Mouse (Mus musculus) midbrain, embryonic 11.5 days (tissue): ENCODE data around the gene Rnf34. TPM values are rescaled to one million over a fixed set of nuclear protein-coding genes. Genes with fewer than 3 reads are reported as not detected.

Source experiments
- ATAC-seq: fragments of 200-750 bp; cut with Nextera tagmentation; 2 replicates; pipeline ENCODE4 v1.8.0; 2017; ENCODE audit warnings: moderate TSS enrichment, moderate library complexity; ENCODE audit not compliant: low FRiP score
- DNase-seq: peaks from one replicate; pipeline ENCODE4 v3.0.0; 2015; ENCODE audit warnings: low spot score; ENCODE audit errors: missing footprints
- H3K27ac ChIP-seq: fragments of 300-500 bp; sonication (generic); 2 replicates; pipeline ENCODE4 v1.5.1; 2014; ENCODE audit warnings: low read depth, low read length
- H3K27me3 ChIP-seq: fragments of 300-500 bp; sonication (generic); 2 replicates; pipeline ENCODE4 v1.6.1; 2014; ENCODE audit warnings: mild to moderate bottlenecking, low read length, moderate library complexity, mixed read lengths; ENCODE audit not compliant: control insufficient read depth, insufficient read depth
- H3K36me3 ChIP-seq: fragments of 300-500 bp; sonication (generic); 2 replicates; pipeline ENCODE4 v1.6.1; 2014; ENCODE audit warnings: mild to moderate bottlenecking, low read length, moderate library complexity, mixed read lengths; ENCODE audit not compliant: control insufficient read depth, insufficient read depth
- H3K4me1 ChIP-seq: fragments of 300-500 bp; sonication (generic); 2 replicates; pipeline ENCODE4 v1.6.1; 2014; ENCODE audit warnings: low read length; ENCODE audit not compliant: control insufficient read depth, insufficient read depth
- H3K4me2 ChIP-seq: fragments of 300-500 bp; sonication (generic); 2 replicates; pipeline ENCODE4 v1.6.1; 2014; ENCODE audit warnings: mild to moderate bottlenecking, moderate library complexity
- H3K4me3 ChIP-seq: fragments of 300-500 bp; sonication (generic); 2 replicates; pipeline ENCODE4 v1.5.1; 2014; ENCODE audit warnings: low read depth, low read length
- H3K9ac ChIP-seq: fragments of 300-500 bp; sonication (generic); 2 replicates; pipeline ENCODE4 v1.6.1; 2014; ENCODE audit warnings: low read length
- H3K9me3 ChIP-seq: fragments of 300-500 bp; sonication (generic); 2 replicates; pipeline ENCODE4 v1.6.1; 2016; ENCODE audit warnings: low read length; ENCODE audit not compliant: control insufficient read depth
- WGBS: fragments of 180-500 bp; shearing (Covaris S2); extraction: QIAGEN DNeasy Blood & Tissue Kit; methylation state at CpG from one replicate; pipeline ENCODE4 v1.1.7; 2014; 5-methylcytosine and 5-hydroxymethylcytosine counted together
- polyA plus RNA-seq: library from polyadenylated mRNA; unstranded; fragments of >200 nt; fragmentation: Nextera tagmentation; extraction: Ambion mirVana; gene quantifications from 2 replicates; pipeline ENCODE4 v1.2.1, GENCODE M21; 2014

Rnf34 gene
- polyA plus RNA-seq, 1 experiment from 2014 or later, result 54.9 TPM

DNA sequence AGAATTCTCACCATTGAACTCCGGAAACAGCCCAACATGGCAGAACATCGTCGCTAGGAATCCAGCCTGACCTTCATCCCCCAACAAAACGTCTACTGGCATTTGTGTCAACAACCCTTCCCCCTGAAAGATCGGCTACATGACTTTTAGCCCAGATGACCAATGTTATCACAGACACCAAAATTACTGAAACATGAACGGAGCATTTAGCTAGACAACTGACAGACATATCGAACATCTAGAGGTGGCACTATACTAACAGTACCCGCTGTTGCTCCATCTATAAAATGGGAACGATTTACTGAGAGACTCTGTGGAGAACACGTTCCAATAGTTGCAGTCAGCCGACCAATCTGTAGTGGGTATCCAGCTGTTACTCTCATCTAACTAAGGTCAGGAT is 51.3 kb downstream of the Rnf34 start:
- DNase-seq (no peak), ATAC-seq (no peak)
- no peak overlapping the region for H3K27ac ChIP-seq
- peak overlapping the region; percentile 73 for H3K4me2 ChIP-seq
- peaks cover 18% of the 10 kb centered on the region for H3K4me1 ChIP-seq
- H3K27me3 ChIP-seq, result no peaks in the 10 kb centered on the region
- peak overlapping the region; percentile 95 for H3K9ac ChIP-seq
- no peaks in the 10 kb centered on the region for H3K36me3 ChIP-seq
- peak overlapping the region; percentile 89; the same call in 1 of the 2 replicates for H3K4me3 ChIP-seq
- WGBS, result 54% methylated on average over 11 of the region's 11 CpGs
- no peaks in the 10 kb centered on the region for H3K9me3 ChIP-seq

DNA sequence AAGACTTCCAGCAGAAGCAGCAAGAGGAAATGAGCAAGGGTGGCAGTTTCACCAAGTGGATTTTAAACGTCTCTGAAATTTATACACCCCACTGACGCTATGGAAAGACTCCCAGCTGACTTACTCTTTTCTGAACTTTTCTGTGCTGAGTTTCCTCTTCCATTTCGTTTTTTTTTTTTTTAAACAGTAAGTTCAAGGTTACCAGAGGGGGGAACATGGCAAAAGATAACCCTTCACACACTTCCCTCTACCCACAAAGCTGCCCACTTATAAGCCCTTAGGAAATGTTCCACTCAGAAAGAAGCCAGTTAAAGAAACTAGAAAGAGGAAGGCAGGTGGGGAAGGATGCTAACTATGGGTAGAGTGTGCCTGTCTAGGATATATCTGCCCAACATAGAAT is 51.8 kb downstream of the Rnf34 start:
- H3K27ac ChIP-seq, result no peak overlapping the region
- no peak for DNase-seq
- 65% methylated on average over 3 of the region's 3 CpGs for WGBS
- H3K27me3 ChIP-seq, result no peaks in the 10 kb centered on the region
- no peak for ATAC-seq
- H3K4me2 ChIP-seq, result no peak overlapping the region
- no peaks in the 10 kb centered on the region for H3K9me3 ChIP-seq
- H3K9ac ChIP-seq, result no peak overlapping the region
- H3K4me1 ChIP-seq, result peaks cover 18% of the 10 kb centered on the region
- no peak overlapping the region for H3K4me3 ChIP-seq
- no peaks in the 10 kb centered on the region for H3K36me3 ChIP-seq

DNA sequence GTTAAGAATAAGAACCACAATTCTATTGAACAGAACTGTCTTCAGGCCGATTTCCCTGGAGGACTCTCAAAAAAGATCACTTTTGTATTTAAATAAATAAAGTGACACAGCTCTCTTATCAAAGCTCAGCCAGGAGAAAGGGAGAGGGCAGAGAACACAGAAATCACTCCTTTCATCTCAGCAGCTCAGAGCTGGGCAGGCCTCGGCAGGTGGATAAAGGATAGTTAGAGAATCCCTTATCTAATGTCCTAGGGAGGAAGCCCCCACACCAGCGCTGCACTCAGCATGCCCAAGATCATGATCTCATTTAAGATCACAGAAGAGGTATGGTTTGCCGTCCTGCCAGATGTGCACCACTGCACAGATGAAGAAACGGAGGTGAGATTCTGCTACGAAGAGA is 52.4 kb downstream of the Rnf34 start:
- H3K27me3 ChIP-seq, result no peaks in the 10 kb centered on the region
- H3K4me3 ChIP-seq, result no peak overlapping the region
- no peak overlapping the region for H3K27ac ChIP-seq
- no peak overlapping the region for H3K9ac ChIP-seq
- H3K36me3 ChIP-seq, result no peaks in the 10 kb centered on the region
- H3K9me3 ChIP-seq, result no peaks in the 10 kb centered on the region
- 77% methylated on average over 6 of the region's 6 CpGs for WGBS
- ATAC-seq (no peak), DNase-seq (no peak)
- H3K4me2 ChIP-seq, result no peak overlapping the region
- H3K4me1 ChIP-seq, result peaks cover 18% of the 10 kb centered on the region

DNA sequence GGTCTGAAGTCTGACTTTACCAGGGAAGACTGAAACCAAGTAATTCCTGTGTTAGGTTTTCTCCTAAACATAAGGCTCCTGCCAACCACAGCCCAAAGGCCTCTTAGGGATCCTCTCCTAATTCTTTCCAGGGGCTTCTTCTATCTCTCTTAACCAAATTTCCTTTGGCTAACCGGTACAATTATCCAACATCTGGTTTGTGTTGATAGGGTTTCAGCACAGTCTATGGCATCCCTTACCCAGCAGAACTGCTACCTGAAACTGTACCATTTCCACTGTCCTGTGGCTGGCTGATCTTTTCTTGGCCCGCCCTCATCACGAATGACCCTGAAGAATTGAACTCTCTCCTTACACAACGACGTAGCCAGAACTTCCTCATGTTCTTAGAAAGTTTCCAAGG is 53.3 kb downstream of the Rnf34 start:
- Histone ChIP-seq H3K4me2 (no peak overlapping the region), H3K4me1 (peaks cover 12% of the 10 kb centered on the region), H3K9me3 (no peaks in the 10 kb centered on the region), H3K27me3 (no peaks in the 10 kb centered on the region), H3K9ac (no peak overlapping the region), H3K27ac (no peak overlapping the region), H3K36me3 (no peaks in the 10 kb centered on the region), H3K4me3 (no peak overlapping the region)
- WGBS, result 77% methylated on average over 5 of the region's 5 CpGs
- ATAC-seq, result no peak
- DNase-seq, result no peak

DNA sequence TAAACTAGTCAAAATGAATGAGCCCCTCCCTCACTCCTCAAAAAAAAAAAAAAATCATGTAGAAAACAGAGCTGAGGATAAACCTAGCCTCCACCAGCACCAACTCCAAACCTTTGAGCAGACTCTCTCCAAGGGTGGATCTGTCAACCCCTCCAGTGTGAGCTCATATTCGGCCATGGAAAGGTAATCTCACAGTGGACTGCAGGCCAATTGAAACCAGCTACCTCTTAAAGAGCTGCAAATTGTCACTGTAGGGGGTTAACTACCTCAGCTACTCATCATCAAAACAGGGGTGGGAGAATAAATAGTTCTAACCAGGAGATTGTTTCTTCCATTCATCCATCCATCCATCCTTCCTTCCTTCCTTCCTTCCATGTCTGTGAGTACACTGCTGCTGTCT is 57.3 kb downstream of the Rnf34 start:
- Histone ChIP-seq H3K9me3 (no peaks in the 10 kb centered on the region), H3K9ac (no peak overlapping the region), H3K4me1 (no peaks in the 10 kb centered on the region), H3K27ac (no peak overlapping the region), H3K4me3 (no peak overlapping the region), H3K27me3 (no peaks in the 10 kb centered on the region), H3K36me3 (no peaks in the 10 kb centered on the region), H3K4me2 (no peak overlapping the region)
- ATAC-seq, result no peak
- no peak for DNase-seq
- 97% methylated on average over 1 of the region's 1 CpGs for WGBS

DNA sequence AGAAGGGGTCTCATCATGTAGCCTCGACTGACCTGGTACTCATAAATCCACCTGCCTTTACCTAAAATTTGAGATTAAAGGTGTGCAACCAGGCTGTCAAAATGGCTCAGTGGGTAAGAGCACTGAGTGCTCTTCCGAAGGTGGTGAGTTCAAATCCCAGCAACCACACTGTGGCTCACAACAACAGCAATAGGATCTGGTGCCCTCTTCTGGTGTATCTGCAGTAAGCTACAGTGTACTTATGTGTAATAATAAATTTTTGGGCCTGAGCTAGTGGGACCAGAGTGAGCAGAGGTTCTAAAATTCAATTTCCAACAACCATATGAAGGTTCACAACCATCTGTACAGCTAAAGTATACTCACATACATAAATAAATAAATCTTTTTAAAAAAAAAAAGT is 58.2 kb downstream of the Rnf34 start:
- Histone ChIP-seq H3K9ac (no peak overlapping the region), H3K36me3 (no peaks in the 10 kb centered on the region), H3K4me1 (no peaks in the 10 kb centered on the region), H3K4me2 (no peak overlapping the region), H3K27ac (no peak overlapping the region), H3K4me3 (no peak overlapping the region), H3K9me3 (no peaks in the 10 kb centered on the region), H3K27me3 (no peaks in the 10 kb centered on the region)
- no peak for DNase-seq
- ATAC-seq, result no peak
- 93% methylated on average over 2 of the region's 2 CpGs for WGBS

DNA sequence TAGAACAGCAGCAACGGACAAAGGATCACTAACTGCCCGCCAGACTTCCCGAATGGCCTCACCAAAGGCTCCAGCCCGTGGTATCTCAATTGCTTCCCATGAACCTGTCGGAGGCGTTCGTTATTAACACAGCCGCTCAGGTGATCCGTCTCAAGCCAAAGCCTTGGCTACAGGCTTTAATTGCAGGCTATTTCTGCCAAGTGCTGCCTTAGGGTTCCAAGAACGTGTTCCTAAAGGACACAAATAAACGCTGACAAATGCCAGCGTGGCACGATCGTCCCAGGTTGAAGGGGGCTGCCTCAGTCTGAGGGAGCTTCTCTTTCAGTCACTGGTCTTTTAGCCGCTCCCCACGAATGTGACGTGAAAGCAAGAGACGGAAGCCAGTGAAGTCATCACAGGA is 59.6 kb downstream of the Rnf34 start:
- Histone ChIP-seq H3K36me3 (no peaks in the 10 kb centered on the region), H3K4me3 (no peak overlapping the region), H3K9ac (no peak overlapping the region), H3K9me3 (no peaks in the 10 kb centered on the region), H3K27ac (no peak overlapping the region), H3K27me3 (no peaks in the 10 kb centered on the region), H3K4me1 (no peaks in the 10 kb centered on the region), H3K4me2 (no peak overlapping the region)
- DNase-seq (no peak), ATAC-seq (no peak)
- 90% methylated on average over 18 of the region's 18 CpGs for WGBS

DNA sequence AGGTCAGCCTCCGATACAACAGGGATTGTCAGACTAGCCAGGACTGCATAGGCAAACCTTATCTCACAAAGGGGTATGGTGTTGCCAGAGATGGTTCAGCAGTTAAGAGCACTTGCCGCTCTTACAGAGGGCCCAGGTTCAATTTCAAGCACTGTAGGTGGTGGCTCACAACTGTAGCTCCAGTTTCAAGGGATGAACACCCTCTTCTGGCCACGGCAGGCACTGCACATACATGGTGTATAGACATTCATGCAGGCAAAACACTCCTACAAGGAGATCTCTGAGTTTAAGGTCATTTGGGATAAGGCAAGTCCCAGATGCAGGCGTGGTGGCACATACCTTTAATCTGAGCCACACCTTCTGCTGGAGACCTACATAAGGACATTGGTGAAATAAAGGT is 63.0 kb downstream of the Rnf34 start:
- H3K9ac ChIP-seq, result no peak overlapping the region
- H3K4me1 ChIP-seq, result no peaks in the 10 kb centered on the region
- ATAC-seq (no peak), DNase-seq (no peak)
- H3K27me3 ChIP-seq, result no peaks in the 10 kb centered on the region
- WGBS, result 89% methylated on average over 4 of the region's 4 CpGs
- H3K4me2 ChIP-seq, result no peak overlapping the region
- H3K4me3 ChIP-seq, result no peak overlapping the region
- H3K9me3 ChIP-seq, result no peaks in the 10 kb centered on the region
- no peaks in the 10 kb centered on the region for H3K36me3 ChIP-seq
- no peak overlapping the region for H3K27ac ChIP-seq

DNA sequence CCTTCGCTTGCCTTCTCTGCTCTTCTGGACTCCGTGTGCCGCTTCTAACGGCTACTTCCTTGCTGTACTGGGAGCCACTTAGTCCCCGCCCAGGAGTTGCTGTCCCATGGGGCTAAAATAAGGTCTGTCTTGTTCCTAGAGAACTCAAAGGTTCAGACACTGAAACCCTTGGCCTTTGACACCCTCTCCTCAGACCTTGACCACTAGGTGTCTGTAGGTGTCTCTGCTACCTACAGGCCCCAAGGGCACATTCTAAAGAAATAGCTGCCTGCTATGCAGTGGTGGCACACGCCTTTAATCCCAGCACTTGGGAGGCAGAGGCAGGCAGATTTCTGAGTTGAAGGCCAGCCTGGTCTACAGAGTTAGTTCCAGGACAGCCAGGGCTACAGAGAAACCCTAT is 66.3 kb downstream of the Rnf34 start:
- no peaks in the 10 kb centered on the region for H3K9me3 ChIP-seq
- 91% methylated on average over 6 of the region's 6 CpGs for WGBS
- ATAC-seq, result no peak
- no peak overlapping the region for H3K4me2 ChIP-seq
- no peaks in the 10 kb centered on the region for H3K27me3 ChIP-seq
- H3K36me3 ChIP-seq, result no peaks in the 10 kb centered on the region
- H3K4me3 ChIP-seq, result no peak overlapping the region
- no peak overlapping the region for H3K27ac ChIP-seq
- H3K9ac ChIP-seq, result no peak overlapping the region
- no peak for DNase-seq
- no peaks in the 10 kb centered on the region for H3K4me1 ChIP-seq
